In the genomic region with DNA sequence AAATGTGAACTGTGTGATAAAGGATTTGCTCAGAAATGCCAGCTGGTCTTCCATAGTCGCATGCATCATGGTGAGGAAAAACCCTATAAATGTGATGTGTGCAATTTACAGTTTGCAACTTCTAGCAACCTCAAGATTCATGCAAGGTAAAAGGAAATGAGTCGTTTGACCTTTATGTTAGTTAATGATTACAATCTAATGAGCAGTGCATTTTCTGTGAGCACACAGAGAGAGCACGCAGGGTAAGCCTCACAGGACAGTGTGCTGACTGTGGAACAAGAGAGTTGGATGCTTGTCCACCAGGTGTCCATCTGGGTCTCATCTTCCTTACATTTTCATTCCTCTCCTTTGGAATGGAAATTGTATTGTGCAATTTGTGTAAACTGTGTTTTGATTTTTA, we compare ENCODE assay signal across 35 mouse cellular contexts. TPM values are rescaled to one million over a fixed set of nuclear protein-coding genes. Genes with fewer than 3 reads are reported as not detected.
DNase-seq lines count a peak whose midpoint lies in the region; ATAC-seq and TF ChIP-seq lines count a peak whose summit lies in the region.
"Had no signal": no experiment of that assay in that cellular context is flagged by ENCODE, and none has a peak within 500 bp of the region (broad histone marks: within the 10 kb centered on the region; RNA-seq: fewer than 3 reads in every experiment).

No protein-coding gene starts in this region.

- no peak overlapping the region for H3K27ac ChIP-seq in liver, adult 2 months (replicated peaks; ENCODE audit: insufficient read depth, low read depth, low read length)
- H3K27ac ChIP-seq in thymus, adult 2 months (ENCODE audit: control insufficient read depth, insufficient read depth, low read length) = no peak overlapping the region
- H3K27ac ChIP-seq: forebrain, embryonic 13.5 days; heart, embryonic 13.5 days; hindbrain, embryonic 14.5 days; left cerebral cortex, adult 2 months; limb, embryonic 12.5 days; liver, embryonic 12.5 days; stomach, embryonic 15.5 days had no signal

- peaks cover 50% of the 10 kb centered on the region for H3K36me3 ChIP-seq in liver, adult 2 months (ENCODE audit: control insufficient read depth, insufficient read depth, low read length)
- peaks cover 41% of the 10 kb centered on the region for H3K36me3 ChIP-seq in thymus, adult 2 months (ENCODE audit: control insufficient read depth, insufficient read depth, low read length)

- H3K79me2 ChIP-seq in liver, adult 2 months (ENCODE audit: control insufficient read depth, insufficient read depth, low read length) = peaks cover 12% of the 10 kb centered on the region; the same call in 1 of the 2 replicates

- no peak overlapping the region for H3K4me3 ChIP-seq in liver, adult 2 months (ENCODE audit: insufficient read depth, low read depth, low read length)
- no peak overlapping the region for H3K4me3 ChIP-seq in thymus, adult 2 months (ENCODE audit: control insufficient read depth, insufficient read depth, low read length)
- H3K4me3 ChIP-seq: forebrain, embryonic 13.5 days; heart, embryonic 13.5 days; left cerebral cortex, adult 2 months; limb, embryonic 12.5 days; liver, embryonic 12.5 days; stomach, embryonic 15.5 days had no signal

- peaks cover 3% of the 10 kb centered on the region; the same call in 1 of the 2 replicates for H3K4me1 ChIP-seq in liver, adult 2 months (ENCODE audit: control insufficient read depth, insufficient read depth, low read length)
- H3K4me1 ChIP-seq in thymus, adult 2 months (replicated peaks; ENCODE audit: control insufficient read depth, insufficient read depth, low read length) = peaks cover 4% of the 10 kb centered on the region
- H3K4me1 ChIP-seq: heart, embryonic 13.5 days; limb, embryonic 12.5 days; stomach, embryonic 15.5 days had no signal

- no peaks in the 10 kb centered on the region for H3K27me3 ChIP-seq in liver, adult 2 months (ENCODE audit: control insufficient read depth, insufficient read depth, low read length)
- no peaks in the 10 kb centered on the region for H3K27me3 ChIP-seq in thymus, adult 2 months (ENCODE audit: control insufficient read depth, insufficient read depth, low read length)
- H3K27me3 ChIP-seq: forebrain, embryonic 13.5 days; heart, embryonic 13.5 days; limb, embryonic 12.5 days; liver, embryonic 12.5 days; stomach, embryonic 15.5 days had no signal

- WGBS in liver, adult 2 months = 37% methylated on average over 3 of the region's 3 CpGs
- whole genome bisulfite sequencing in thymus, adult 2 months = 95% methylated on average over 3 of the region's 3 CpGs

- no peak for TF ChIP-seq CTCF in liver, adult 2 months (IDR thresholded peaks at IDR 0.05; ENCODE audit: low read depth, low read length)
- TF ChIP-seq CTCF in thymus, adult 2 months (IDR thresholded peaks at IDR 0.05; ENCODE audit: borderline replicate concordance, control insufficient read depth, extremely low read depth, insufficient read depth, low read length, poor library complexity) = no peak

- H3K9ac ChIP-seq in liver, adult 2 months (ENCODE audit: low read depth, low read length) = no peak overlapping the region
- H3K9ac ChIP-seq: forebrain, embryonic 13.5 days; heart, embryonic 13.5 days; hindbrain, embryonic 14.5 days; limb, embryonic 12.5 days; liver, embryonic 12.5 days; liver, postnatal 0 days; stomach, embryonic 15.5 days had no signal

- no peak for TF ChIP-seq POLR2A in liver, adult 2 months (IDR thresholded peaks at IDR 0.05; ENCODE audit: extremely low read depth, insufficient read depth, low read length)
- TF ChIP-seq POLR2A in thymus, adult 2 months (IDR thresholded peaks at IDR 0.05; ENCODE audit: control insufficient read depth, extremely low read depth, insufficient read depth, low read length, poor library complexity) = no peak

- ATAC-seq in inflammation-experienced regulatory T-cells, adult 6 months = peak; percentile 55
- ATAC-seq: forebrain, embryonic 13.5 days; liver, embryonic 12.5 days; liver, postnatal 0 days had no signal

- peak; percentile 41 for DNase-seq in kidney, adult 9 months
- no peak for DNase-seq in kidney, postnatal 10 days
- DNase-seq in liver, adult 2 months (ENCODE audit: extremely low read depth, low read depth, low spot score) = peak; percentile 57
- DNase-seq in liver = no peak
- no peak for DNase-seq in thymus, adult 2 months
- DNase-seq in urinary bladder, postnatal 10 days (ENCODE audit: low spot score) = no peak
- DNase-seq: adrenal gland, postnatal 10 days; cerebellum, adult 8-10 months; cerebellum, postnatal 36 days; gastrocnemius, postnatal 10 days; heart, postnatal 10 days; liver, postnatal 0 days; lung, postnatal 4 days; midbrain, embryonic 14.5 days; thymus, postnatal 14 days had no signal

RNA-seq across cellular contexts. Expression of a gene that starts 7.1 kb away (rescaled TPM):
- 8.8 and 10.5 TPM in 2 replicates for total RNA-seq in liver, adult 2 months (2014; rRNA removed)
- 3.3 and 5.1 TPM in 2 replicates for polyA plus RNA-seq in liver, adult 2 months (2012; rRNA removed)
- 10 to 100 TPM; 34.9 to 43.8 (median 36.9) TPM for polyA plus RNA-seq in inflammation-experienced regulatory T-cells, adult 6 months (2017; shearing (Covaris generic))
- polyA plus RNA-seq in thymus, adult 2 months (2012; rRNA removed) = 11.6 and 14.0 TPM in 2 replicates

RNA-seq across cellular contexts. Expression of a gene that starts 9.3 kb away (rescaled TPM):
- total RNA-seq in liver, adult 2 months (2014; rRNA removed) = 0.07 TPM in 1 of 2 replicates, not detected in the other
- 0.04 TPM in 1 of 2 replicates, not detected in the other for polyA plus RNA-seq in liver, adult 2 months (2012; rRNA removed)
- polyA plus RNA-seq in inflammation-experienced regulatory T-cells, adult 6 months (2017; shearing (Covaris generic)) = under 1 TPM; 0.23 to 0.58 (median 0.24) TPM
- polyA plus RNA-seq in thymus, adult 2 months (2012; rRNA removed) = not detected in 2 replicates
- total RNA-seq: adrenal gland, postnatal 10 days; gastrocnemius, postnatal 10 days; heart, adult 8-10 months; heart, postnatal 10 days; hematopoietic stem cell, adult 5-6 weeks; monocyte, adult 5-6 weeks had no signal
- polyA plus RNA-seq: gonadal fat pad, adult 2 months; heart, embryonic 13.5 days; liver, embryonic 12.5 days; liver, postnatal 0 days; lung, embryonic 16.5 days; small intestine, adult 2 months; urinary bladder, adult 2 months had no signal

RNA-seq across cellular contexts. Expression of a gene that starts 35.3 kb away (rescaled TPM):
- not detected in 2 replicates for total RNA-seq in liver, adult 2 months (2014; rRNA removed)
- polyA plus RNA-seq in liver, adult 2 months (2012; rRNA removed) = not detected in 2 replicates
- not detected for polyA plus RNA-seq in inflammation-experienced regulatory T-cells, adult 6 months (2017; shearing (Covaris generic))
- not detected in 2 replicates for polyA plus RNA-seq in thymus, adult 2 months (2012; rRNA removed)
- total RNA-seq: adrenal gland, postnatal 10 days; gastrocnemius, postnatal 10 days; heart, adult 8-10 months; heart, postnatal 10 days; hematopoietic stem cell, adult 5-6 weeks; layer of hippocampus, adult 18-20 months; layer of hippocampus, postnatal 14 days; left cerebral cortex, adult 2 months; left cerebral cortex, postnatal 25 days; monocyte, adult 5-6 weeks had no signal
- polyA plus RNA-seq: embryonic facial prominence, embryonic 11.5 days; forebrain, embryonic 13.5 days; heart, embryonic 13.5 days; hindbrain, embryonic 14.5 days; intestine, embryonic 14.5 days; limb, embryonic 12.5 days; liver, embryonic 12.5 days; liver, postnatal 0 days; lung, embryonic 16.5 days; midbrain, embryonic 14.5 days; small intestine, adult 2 months; stomach, embryonic 15.5 days had no signal

RNA-seq across cellular contexts. Expression of a gene that starts 38.7 kb away (rescaled TPM):
- total RNA-seq in liver, adult 2 months (2014; rRNA removed) = 0.09 TPM in 1 of 2 replicates, not detected in the other
- not detected in 2 replicates for polyA plus RNA-seq in liver, adult 2 months (2012; rRNA removed)
- under 1 TPM in 2 of 3 experiments, not detected in 1; 0.42 to 0.44 TPM for polyA plus RNA-seq in inflammation-experienced regulatory T-cells, adult 6 months (2017; shearing (Covaris generic))
- 0.04 and 0.06 TPM in 2 replicates for polyA plus RNA-seq in thymus, adult 2 months (2012; rRNA removed)
- total RNA-seq: gastrocnemius, postnatal 10 days; heart, adult 8-10 months; heart, postnatal 10 days; left cerebral cortex, adult 2 months; monocyte, adult 5-6 weeks had no signal
- polyA plus RNA-seq: small intestine, adult 2 months had no signal

Comparison
In these comparisons a context has a peak if more than half of its experiments do, and no peak if none do; other contexts are left out.
1. DNase-seq: peak in kidney, adult 9 months (single experiment) and liver, adult 2 months (single experiment); none in kidney, postnatal 10 days (single experiment), liver (single experiment), thymus, adult 2 months (single experiment) and urinary bladder, postnatal 10 days (single experiment).